Mouse (Mus musculus): Measurements from ENCODE around the gene Acsf3. TPM values are rescaled to one million over a fixed set of nuclear protein-coding genes. Genes with fewer than 3 reads are reported as not detected.

Acsf3 gene
- polyA plus RNA-seq, 1 experiment: not detected

DNA sequence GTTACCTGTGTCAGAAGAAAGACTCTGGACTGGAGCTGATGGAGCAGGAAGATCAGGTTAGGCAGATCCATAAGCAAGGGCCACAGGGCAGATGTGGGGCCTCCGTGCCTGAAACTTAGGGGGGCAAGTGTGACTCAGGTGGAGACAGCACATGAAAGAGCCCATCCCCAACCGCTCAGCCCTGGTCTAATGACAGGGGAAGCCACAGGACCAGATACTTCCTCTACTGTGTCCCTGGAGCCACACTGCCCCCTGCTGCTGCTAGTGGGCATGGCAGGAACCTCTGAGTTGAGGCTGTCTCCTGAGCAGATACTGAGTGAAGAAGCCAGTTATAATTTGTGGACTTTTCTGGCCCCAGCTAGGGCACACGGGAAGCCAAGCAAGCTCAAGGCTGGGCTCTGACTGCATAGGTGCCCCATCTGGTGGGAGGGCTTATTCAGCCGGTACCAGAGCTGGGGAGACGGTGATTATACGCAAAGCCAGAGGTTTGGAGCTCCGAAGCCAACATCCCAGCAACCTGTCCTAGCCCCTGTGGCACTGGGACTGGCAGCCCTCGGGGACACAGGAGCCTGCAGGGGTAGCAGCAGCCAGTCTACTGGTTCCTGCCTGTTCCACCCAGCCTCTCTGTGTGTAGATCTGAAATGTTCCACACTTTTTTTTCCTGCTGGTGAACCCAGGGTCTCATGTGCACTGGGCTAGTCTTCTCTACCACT lies 55.2 kb downstream of the Acsf3 start:
- Histone ChIP-seq H3K27ac (ENCODE audit: insufficient read depth, low read depth, low read length) (no peak overlapping the region), H3K4me1 (ENCODE audit: control insufficient read depth, insufficient read depth, low read length) (peaks cover 2% of the 10 kb centered on the region), H3K4me3 (ENCODE audit: insufficient read depth, low read depth, low read length) (no peak overlapping the region)
- peak; percentile 91 for TF ChIP-seq CTCF (IDR thresholded peaks at IDR 0.05; ENCODE audit: insufficient read depth, low read depth, low read length)
- no peak for TF ChIP-seq POLR2A (IDR thresholded peaks at IDR 0.05; ENCODE audit: insufficient read depth, low read depth, low read length)
- 34% methylated on average over 8 of the region's 8 CpGs for WGBS

DNA sequence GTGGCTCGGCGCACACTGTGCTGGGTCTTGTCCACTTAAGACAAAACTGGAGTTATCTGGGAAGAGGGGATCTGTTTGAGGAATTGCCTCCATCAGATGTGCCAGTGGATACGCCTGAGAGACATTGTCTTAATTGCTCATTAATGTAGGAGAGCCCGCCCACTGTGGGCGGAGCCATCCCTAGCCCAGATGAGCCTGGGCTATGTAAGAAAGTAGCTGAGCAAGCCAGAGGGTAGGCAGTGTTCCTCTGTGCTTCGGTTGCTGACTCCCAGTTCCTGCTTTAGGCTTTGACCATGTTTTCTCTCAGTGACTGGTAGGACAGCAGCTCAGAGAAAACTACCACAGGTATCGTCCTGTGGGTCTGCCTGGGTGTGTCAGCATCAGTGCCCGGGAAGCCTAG lies 59.1 kb downstream of the Acsf3 start:
- no peak overlapping the region for H3K4me3 ChIP-seq (ENCODE audit: insufficient read depth, low read depth, low read length)
- no peak for TF ChIP-seq CTCF (IDR thresholded peaks at IDR 0.05; ENCODE audit: insufficient read depth, low read depth, low read length)
- no peak for TF ChIP-seq POLR2A (IDR thresholded peaks at IDR 0.05; ENCODE audit: insufficient read depth, low read depth, low read length)
- peaks cover 2% of the 10 kb centered on the region for H3K4me1 ChIP-seq (ENCODE audit: control insufficient read depth, insufficient read depth, low read length)
- no peak overlapping the region for H3K27ac ChIP-seq (ENCODE audit: insufficient read depth, low read depth, low read length)
- 83% methylated on average over 8 of the region's 8 CpGs for WGBS

DNA sequence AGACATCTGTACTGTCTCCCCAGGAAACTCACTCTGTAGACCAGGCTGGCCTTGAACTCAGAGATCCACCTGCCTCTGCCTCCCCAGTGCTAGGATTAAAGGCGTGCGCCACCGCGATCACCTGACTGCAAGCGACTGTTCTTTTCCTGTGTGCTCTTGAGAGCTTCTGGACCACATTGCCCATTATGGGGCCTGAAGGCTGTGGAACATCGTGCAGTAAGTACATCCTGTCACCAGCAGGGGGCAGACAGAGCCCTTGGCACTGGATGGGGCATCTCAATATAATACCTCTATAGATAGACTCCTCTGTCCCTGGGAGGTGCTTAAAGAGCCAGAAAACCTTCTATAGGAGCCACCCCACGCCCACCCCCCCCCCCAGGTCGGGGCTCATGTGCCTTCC lies 59.7 kb downstream of the Acsf3 start:
- WGBS: 23% methylated on average over 8 of the region's 8 CpGs
- Histone ChIP-seq H3K4me1 (ENCODE audit: control insufficient read depth, insufficient read depth, low read length) (peaks cover 2% of the 10 kb centered on the region), H3K27ac (ENCODE audit: insufficient read depth, low read depth, low read length) (no peak overlapping the region), H3K4me3 (ENCODE audit: insufficient read depth, low read depth, low read length) (no peak overlapping the region)
- TF ChIP-seq POLR2A (IDR thresholded peaks at IDR 0.05; ENCODE audit: insufficient read depth, low read depth, low read length): no peak
- 0 out of 2 replicates have a peak, but pooled peaks have one; percentile 25 for TF ChIP-seq CTCF (IDR thresholded peaks at IDR 0.05; ENCODE audit: insufficient read depth, low read depth, low read length)

DNA sequence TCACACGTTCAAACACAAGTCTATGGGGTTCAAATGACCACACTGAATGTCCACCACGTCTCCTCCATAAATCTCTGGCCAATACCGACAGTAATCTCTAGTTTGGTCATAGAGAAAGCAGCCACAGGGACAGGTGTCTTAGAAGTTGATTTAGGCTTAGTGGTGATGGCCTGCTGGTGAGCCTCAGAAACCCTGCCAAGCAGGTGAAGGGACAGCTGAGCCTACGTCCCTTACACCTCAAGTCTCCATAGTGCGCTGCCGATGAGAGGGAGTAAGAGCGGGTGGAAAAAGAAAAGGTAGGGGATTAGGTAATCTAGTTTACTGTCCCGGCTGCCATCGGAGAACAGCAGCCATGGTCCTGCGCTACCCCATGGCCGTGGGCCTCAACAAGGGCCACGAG lies 60.9 kb downstream of the Acsf3 start:
- 86% methylated on average over 12 of the region's 12 CpGs for WGBS
- no peak overlapping the region for H3K4me3 ChIP-seq (ENCODE audit: insufficient read depth, low read depth, low read length)
- TF ChIP-seq POLR2A (IDR thresholded peaks at IDR 0.05; ENCODE audit: insufficient read depth, low read depth, low read length): no peak
- TF ChIP-seq CTCF (IDR thresholded peaks at IDR 0.05; ENCODE audit: insufficient read depth, low read depth, low read length): no peak
- H3K4me1 ChIP-seq (ENCODE audit: control insufficient read depth, insufficient read depth, low read length): no peaks in the 10 kb centered on the region
- H3K27ac ChIP-seq (ENCODE audit: insufficient read depth, low read depth, low read length): no peak overlapping the region

DNA sequence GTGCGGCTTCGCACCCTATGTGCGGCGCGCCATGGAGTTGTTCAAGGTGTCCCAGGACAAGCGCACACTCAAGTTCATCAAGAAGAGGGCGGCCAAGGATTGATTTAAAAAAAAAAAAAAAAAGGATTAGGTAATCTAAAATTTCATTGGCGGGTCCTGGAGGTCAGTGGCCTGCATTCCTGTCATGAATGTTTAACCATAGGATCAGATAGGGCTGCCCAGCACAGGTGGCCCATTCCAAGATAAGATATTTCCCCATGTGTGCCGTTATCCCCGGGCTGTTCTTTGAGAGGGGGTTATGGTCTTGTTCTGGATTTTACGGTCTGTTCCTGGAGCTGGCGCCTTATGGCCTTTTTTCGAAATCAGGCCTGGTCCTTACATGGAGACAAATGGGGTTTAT lies 61.4 kb downstream of the Acsf3 start:
- H3K4me3 ChIP-seq (ENCODE audit: insufficient read depth, low read depth, low read length): no peak overlapping the region
- TF ChIP-seq POLR2A (IDR thresholded peaks at IDR 0.05; ENCODE audit: insufficient read depth, low read depth, low read length) (no peak), CTCF (IDR thresholded peaks at IDR 0.05; ENCODE audit: insufficient read depth, low read depth, low read length) (no peak)
- H3K4me1 ChIP-seq (ENCODE audit: control insufficient read depth, insufficient read depth, low read length): no peaks in the 10 kb centered on the region
- WGBS: 96% methylated on average over 13 of the region's 13 CpGs
- H3K27ac ChIP-seq (ENCODE audit: insufficient read depth, low read depth, low read length): no peak overlapping the region

DNA sequence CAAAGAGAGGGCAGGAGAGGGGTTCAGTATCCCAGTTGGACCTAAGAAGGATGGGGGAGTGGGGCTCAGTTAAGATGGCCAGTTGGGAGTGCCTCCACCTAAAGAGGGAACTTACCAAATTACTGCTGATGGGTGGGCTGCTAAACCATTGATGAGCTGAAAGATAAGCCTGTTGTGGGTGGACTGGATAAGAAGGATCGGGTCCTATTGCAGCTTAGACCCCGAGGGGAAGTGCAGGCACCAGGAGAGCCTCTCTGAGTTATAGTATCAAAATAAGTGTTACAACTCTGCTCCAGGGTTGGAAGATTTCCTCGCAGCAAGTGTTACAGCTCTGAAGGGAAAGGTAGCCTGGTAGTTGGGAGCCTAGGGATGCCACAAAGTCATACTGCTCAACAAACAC lies 68.9 kb downstream of the Acsf3 start:
- WGBS: 72% methylated on average over 3 of the region's 3 CpGs
- H3K27ac ChIP-seq (ENCODE audit: insufficient read depth, low read depth, low read length): no peak overlapping the region
- no peak for TF ChIP-seq CTCF (IDR thresholded peaks at IDR 0.05; ENCODE audit: insufficient read depth, low read depth, low read length)

DNA sequence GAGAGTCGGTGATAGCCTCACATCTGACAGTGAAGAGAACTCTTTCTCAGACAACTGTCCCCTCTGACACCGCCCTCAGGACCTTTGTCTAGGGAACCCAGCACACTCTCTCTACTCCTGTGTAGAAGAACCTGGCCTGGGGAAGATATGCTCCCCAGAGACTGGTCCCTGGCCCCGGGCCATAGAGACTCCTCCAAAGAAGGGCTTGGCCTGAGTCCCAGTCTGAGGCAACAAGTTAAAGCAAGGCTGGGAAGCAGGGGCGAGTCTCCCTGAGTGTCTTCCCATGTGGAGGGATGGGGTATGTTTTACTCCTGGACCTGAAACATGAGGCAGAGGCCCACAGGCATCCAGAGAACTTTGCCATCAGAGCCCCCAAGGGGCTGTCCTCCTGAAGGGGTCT lies 70.4 kb downstream of the Acsf3 start:
- Histone ChIP-seq H3K4me3 (ENCODE audit: insufficient read depth, low read depth, low read length) (no peak overlapping the region), H3K4me1 (ENCODE audit: control insufficient read depth, insufficient read depth, low read length) (peaks cover 4% of the 10 kb centered on the region; the same call in 1 of the 2 replicates), H3K27ac (ENCODE audit: insufficient read depth, low read depth, low read length) (no peak overlapping the region)
- 59% methylated on average over 4 of the region's 4 CpGs for WGBS
- no peak for TF ChIP-seq POLR2A (IDR thresholded peaks at IDR 0.05; ENCODE audit: insufficient read depth, low read depth, low read length)

More for the DNA sequence above, 68.9 kb downstream of the Acsf3 start:
- H3K4me3 ChIP-seq (ENCODE audit: insufficient read depth, low read depth, low read length): no peak overlapping the region
- peaks cover 4% of the 10 kb centered on the region; the same call in 1 of the 2 replicates for H3K4me1 ChIP-seq (ENCODE audit: control insufficient read depth, insufficient read depth, low read length)

DNA sequence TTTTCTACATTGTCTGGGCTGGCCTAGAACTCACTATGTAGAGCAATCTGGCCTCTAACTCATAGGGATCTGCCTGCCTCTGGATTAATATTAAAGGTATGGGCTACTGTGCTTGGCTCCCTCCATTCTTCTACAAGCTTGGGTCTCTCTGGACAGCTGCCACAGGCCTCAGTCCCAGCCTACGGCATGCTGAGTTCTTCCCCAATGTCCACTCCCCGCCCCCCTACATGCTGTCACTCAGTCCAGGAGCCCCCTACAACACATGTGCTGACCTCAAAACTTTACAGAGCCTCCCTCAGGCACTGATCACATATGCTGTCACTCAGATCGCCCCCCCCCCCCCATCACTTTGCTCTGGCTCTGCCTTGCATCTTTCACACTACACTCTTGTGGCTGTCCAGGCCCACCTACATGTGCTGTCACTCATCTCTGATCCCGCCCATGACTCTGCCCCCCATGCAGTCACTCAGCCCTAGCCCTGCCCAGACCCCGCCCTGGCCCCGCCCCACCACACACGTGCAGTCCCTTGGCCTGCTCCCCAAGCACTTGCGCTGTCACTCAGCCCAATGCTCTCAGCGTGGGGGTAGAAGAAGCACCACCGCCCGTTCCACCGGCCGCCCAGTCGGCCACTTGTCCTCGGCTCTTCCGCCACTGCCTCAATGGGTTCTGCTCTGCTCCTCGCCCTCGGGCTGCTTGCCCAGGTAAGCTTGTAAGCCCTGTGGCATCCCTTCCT lies 72.7 kb downstream of the Acsf3 start, which contains the start of gene Cdh15:
Gene Cdh15, plus strand, starts transcription at position 138 of the 733 bp plus-strand sequence.
- no peak within 1 kb of the TSS for H3K4me3 ChIP-seq (ENCODE audit: insufficient read depth, low read depth, low read length)
- peaks cover 17% of the 10 kb centered on the region; the same call in 1 of the 2 replicates for H3K4me1 ChIP-seq (ENCODE audit: control insufficient read depth, insufficient read depth, low read length)
- 30% methylated on average over 18 of the region's 18 CpGs for WGBS
- TF ChIP-seq CTCF (IDR thresholded peaks at IDR 0.05; ENCODE audit: insufficient read depth, low read depth, low read length): no peak
- no peak for TF ChIP-seq POLR2A (IDR thresholded peaks at IDR 0.05; ENCODE audit: insufficient read depth, low read depth, low read length)
- no peak within 1 kb of the TSS for H3K27ac ChIP-seq (ENCODE audit: insufficient read depth, low read depth, low read length)

DNA sequence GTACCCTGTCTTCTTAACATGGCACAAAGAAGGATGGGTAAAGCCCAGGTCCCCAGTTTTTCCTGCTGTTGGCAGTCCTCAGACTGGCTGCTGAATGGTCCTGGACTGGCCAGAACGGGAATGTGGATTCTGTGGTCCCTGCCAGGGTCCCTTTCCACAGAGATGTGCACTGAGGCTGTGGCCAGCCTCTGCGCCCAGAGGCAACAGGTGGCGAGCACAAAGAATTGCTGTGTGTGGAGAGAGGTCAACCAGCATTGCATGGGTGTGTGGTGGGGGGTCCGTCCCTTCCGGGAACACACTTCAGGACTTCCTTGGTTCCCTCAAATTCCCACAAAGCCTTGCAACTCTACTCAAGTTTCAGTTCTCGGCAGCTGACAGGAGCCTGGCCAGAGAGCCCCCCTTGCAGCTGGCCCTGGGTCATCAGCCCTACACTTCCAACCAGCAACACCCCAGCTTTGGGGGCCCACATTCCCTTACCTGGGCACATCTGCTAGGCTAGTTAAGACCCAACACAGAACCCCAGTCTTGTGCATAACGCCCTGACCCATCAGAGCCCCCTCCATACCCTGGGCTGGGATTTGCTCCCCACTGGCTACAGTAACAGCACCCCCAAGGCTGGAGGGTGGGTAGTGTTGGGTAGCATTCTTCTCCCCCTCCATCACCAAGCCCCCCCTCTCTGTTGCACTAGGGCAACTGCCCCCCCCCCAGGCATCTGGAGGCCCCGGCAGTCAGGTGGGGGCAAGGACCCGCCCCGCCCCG lies 74.0 kb downstream of the Acsf3 start:
- TF ChIP-seq CTCF (IDR thresholded peaks at IDR 0.05; ENCODE audit: insufficient read depth, low read depth, low read length) (no peak), POLR2A (IDR thresholded peaks at IDR 0.05; ENCODE audit: insufficient read depth, low read depth, low read length) (no peak)
- WGBS: 78% methylated on average over 10 of the region's 11 CpGs
- Histone ChIP-seq H3K4me1 (ENCODE audit: control insufficient read depth, insufficient read depth, low read length) (peaks cover 24% of the 10 kb centered on the region), H3K27ac (ENCODE audit: insufficient read depth, low read depth, low read length) (no peak overlapping the region), H3K4me3 (ENCODE audit: insufficient read depth, low read depth, low read length) (no peak overlapping the region)

All from olfactory bulb, adult 2 months (tissue).